Mouse (Mus musculus) heart, embryonic 10.5 days (tissue): ENCODE data around the gene Hemk1. TPM values are rescaled to one million over a fixed set of nuclear protein-coding genes. Genes with fewer than 3 reads are reported as not detected.

Experiments
- DNase-seq: peaks from one replicate; pipeline ENCODE4 v3.0.0-alpha.2; 2017; ENCODE audit warnings: low spot score
- H3K27ac ChIP-seq: fragments of 300-500 bp; sonication (generic); 2 replicates; pipeline ENCODE4 v1.5.1; 2016; ENCODE audit warnings: mild to moderate bottlenecking
- H3K27me3 ChIP-seq: fragments of 300-500 bp; sonication (generic); 2 replicates; pipeline ENCODE4 v1.6.1; 2016; ENCODE audit warnings: mild to moderate bottlenecking; ENCODE audit not compliant: poor library complexity, insufficient read depth, severe bottlenecking
- H3K36me3 ChIP-seq: fragments of 300-500 bp; sonication (generic); 2 replicates; pipeline ENCODE4 v1.6.1; 2016; ENCODE audit warnings: mild to moderate bottlenecking, moderate library complexity
- H3K4me1 ChIP-seq: fragments of 300-500 bp; sonication (generic); 2 replicates; pipeline ENCODE4 v1.6.1; 2016; ENCODE audit warnings: mild to moderate bottlenecking
- H3K4me3 ChIP-seq: fragments of 300-500 bp; sonication (generic); 2 replicates; pipeline ENCODE4 v1.5.1; 2016; ENCODE audit warnings: mild to moderate bottlenecking, moderate library complexity
- H3K9me3 ChIP-seq: fragments of 300-500 bp; sonication (generic); 2 replicates; pipeline ENCODE4 v1.6.1; 2016; ENCODE audit warnings: mild to moderate bottlenecking, moderate library complexity
- WGBS: fragments of 180-500 bp; shearing (Covaris S2); methylation state at CpG from one replicate; pipeline ENCODE4 v1.1.7; 2016; 5-methylcytosine and 5-hydroxymethylcytosine counted together
- polyA plus RNA-seq: library from polyadenylated mRNA; unstranded; fragments of >200 nt; fragmentation: Nextera tagmentation; extraction: Ambion mirVana; gene quantifications from 2 replicates; pipeline ENCODE4 v1.2.1, GENCODE M21; 2016

The Hemk1 gene
- polyA plus RNA-seq, 1 experiment from 2014 or later: 13.4 TPM

DNA sequence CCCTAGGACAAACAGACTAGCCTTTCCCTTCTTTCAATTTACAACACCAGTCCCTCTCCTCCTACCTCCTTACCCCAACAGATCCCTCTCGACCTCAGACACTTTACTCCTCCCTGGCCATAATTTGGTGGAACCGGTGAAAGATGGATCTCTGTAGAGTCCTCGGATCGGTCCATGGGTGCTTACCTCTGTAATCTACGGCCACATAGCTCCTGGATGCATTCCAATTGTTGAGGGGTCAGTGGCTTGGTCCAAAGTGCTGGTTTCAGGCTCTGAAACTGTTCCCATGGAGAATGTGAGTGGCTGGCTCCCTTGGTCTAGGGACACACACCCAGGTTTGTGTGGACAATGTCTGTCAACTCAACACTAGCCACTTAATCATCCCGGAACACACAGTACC is 1.8 kb downstream of the Hemk1 start:
- no peak for DNase-seq
- Histone ChIP-seq H3K4me3 (no peak overlapping the region), H3K27me3 (peaks cover 4% of the 10 kb centered on the region), H3K4me1 (peaks cover 17% of the 10 kb centered on the region), H3K36me3 (peaks cover 13% of the 10 kb centered on the region; the same call in 1 of the 2 replicates), H3K9me3 (no peaks in the 10 kb centered on the region), H3K27ac (no peak overlapping the region)
- 83% methylated on average over 6 of the region's 6 CpGs for WGBS

DNA sequence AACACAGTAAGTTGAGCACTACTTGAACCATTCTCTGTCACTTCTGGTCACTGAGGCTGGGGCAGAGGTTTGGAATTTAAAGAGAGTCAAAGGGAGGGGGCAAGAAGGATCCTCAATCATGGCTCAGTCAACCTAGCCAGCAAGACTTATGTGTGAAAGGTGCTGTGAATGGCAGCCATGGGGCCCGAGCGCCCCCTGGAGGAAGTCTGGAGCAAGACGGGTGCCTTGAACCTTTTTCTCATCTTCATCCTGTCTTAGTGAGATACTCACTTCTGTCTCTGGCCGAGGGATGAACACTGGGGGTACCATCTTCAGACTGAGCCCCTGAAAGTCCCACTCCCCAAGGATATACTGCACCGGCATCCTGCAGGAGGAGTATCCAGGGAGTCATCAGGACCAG is 2.2 kb downstream of the Hemk1 start:
- 10% methylated on average over 5 of the region's 5 CpGs for WGBS
- H3K36me3 ChIP-seq: peaks cover 13% of the 10 kb centered on the region; the same call in 1 of the 2 replicates
- H3K27ac ChIP-seq: no peak overlapping the region
- H3K27me3 ChIP-seq: no peaks in the 10 kb centered on the region; the same call in 1 of the 2 replicates
- no peak overlapping the region for H3K4me3 ChIP-seq
- DNase-seq: peak; percentile 90
- H3K4me1 ChIP-seq: peaks cover 15% of the 10 kb centered on the region
- no peaks in the 10 kb centered on the region for H3K9me3 ChIP-seq

DNA sequence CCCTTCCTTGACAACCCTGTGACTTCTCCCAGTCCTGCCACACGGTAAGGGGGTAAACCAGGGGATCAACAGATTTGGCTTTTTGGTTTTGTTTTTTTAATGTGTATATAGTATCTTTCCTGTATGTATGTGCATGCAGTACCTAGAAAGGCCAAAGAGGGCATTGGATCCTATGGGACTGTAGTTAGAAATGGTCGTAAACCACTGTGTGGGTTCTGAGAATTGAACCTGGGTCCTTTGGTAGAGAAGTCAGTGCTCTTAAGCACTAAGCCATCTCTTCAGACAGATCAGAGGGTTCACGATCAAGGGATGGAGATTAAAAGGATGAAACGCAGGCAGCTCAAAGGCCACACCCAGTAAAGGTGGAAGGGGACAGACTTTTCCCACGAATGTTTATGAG is 3.1 kb downstream of the Hemk1 start:
- no peak for DNase-seq
- peaks cover 13% of the 10 kb centered on the region; the same call in 1 of the 2 replicates for H3K36me3 ChIP-seq
- no peaks in the 10 kb centered on the region for H3K9me3 ChIP-seq
- H3K4me1 ChIP-seq: peaks cover 14% of the 10 kb centered on the region
- no peak overlapping the region for H3K27ac ChIP-seq
- H3K27me3 ChIP-seq: no peaks in the 10 kb centered on the region
- no peak overlapping the region for H3K4me3 ChIP-seq
- WGBS: 87% methylated on average over 5 of the region's 5 CpGs

DNA sequence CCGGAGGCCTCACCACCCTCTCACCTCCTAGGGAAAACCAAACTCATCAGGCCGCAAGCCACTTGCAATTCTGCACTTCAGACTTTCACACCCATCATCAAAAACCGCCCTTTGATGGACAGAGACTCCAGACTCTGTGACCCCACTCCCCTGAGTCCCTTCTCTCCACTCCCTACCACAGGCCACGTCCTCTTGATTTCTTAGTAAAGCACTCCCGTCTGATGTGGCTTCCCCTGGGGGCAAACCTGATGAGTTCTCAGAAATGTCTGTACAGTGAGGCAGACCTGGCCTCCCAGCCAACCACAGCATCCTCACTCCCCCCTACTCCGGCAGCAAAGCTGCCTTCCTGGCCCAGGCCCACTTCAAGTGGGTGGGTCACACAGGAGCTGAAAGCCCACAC is 3.8 kb downstream of the Hemk1 start:
- Histone ChIP-seq H3K27me3 (no peaks in the 10 kb centered on the region), H3K27ac (no peak overlapping the region), H3K4me3 (no peak overlapping the region), H3K4me1 (peaks cover 14% of the 10 kb centered on the region), H3K9me3 (no peaks in the 10 kb centered on the region), H3K36me3 (peaks cover 13% of the 10 kb centered on the region; the same call in 1 of the 2 replicates)
- 82% methylated on average over 6 of the region's 6 CpGs for WGBS
- DNase-seq: no peak

DNA sequence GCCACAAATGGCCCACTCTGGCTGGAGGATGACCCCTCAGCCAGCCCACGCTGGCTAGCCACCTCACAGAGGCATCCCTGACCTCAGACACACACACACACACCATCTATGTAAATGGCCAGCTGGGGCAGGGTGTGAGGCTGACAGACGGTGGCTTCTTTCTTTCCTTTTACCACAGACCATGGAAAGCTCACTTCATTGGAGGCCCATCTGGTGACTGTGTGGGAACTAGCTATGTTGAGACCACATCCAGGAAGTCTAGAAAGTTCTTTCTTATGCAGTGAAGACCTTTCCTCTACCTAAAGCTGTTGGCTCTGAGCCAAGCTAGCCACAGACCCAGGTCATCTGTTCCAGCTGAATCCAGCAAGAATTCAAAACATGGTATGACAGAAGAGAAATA is 4.5 kb downstream of the Hemk1 start:
- Histone ChIP-seq H3K9me3 (no peaks in the 10 kb centered on the region), H3K4me3 (no peak overlapping the region), H3K4me1 (peaks cover 11% of the 10 kb centered on the region), H3K36me3 (peaks cover 13% of the 10 kb centered on the region; the same call in 1 of the 2 replicates), H3K27ac (no peak overlapping the region), H3K27me3 (no peaks in the 10 kb centered on the region)
- DNase-seq: no peak
- 63% methylated on average over 2 of the region's 2 CpGs for WGBS

DNA sequence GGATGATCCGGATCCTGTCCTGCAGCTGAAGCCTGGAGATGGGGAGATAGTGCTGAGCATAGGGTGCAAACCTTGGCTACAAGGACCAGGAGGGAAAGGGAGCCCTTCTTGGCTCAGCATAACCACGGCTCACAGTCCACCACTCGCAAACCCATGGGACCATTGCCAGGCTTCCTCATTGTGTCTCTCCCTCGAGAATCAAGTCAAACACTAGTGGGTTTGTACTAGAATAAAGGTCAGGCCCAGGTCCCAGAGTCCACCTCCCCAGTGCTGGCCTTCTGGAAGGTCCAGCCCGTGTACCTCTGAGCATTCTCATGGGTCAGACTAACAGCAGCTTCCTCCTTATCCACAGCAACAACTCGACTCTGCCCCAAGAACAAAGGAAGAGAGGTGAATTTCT is 7.4 kb downstream of the Hemk1 start:
- H3K36me3 ChIP-seq: peaks cover 17% of the 10 kb centered on the region; the same call in 1 of the 2 replicates
- no peaks in the 10 kb centered on the region for H3K4me1 ChIP-seq
- H3K27ac ChIP-seq: no peak overlapping the region
- no peak for DNase-seq
- no peaks in the 10 kb centered on the region for H3K27me3 ChIP-seq
- no peaks in the 10 kb centered on the region for H3K9me3 ChIP-seq
- WGBS: 72% methylated on average over 6 of the region's 6 CpGs
- H3K4me3 ChIP-seq: no peak overlapping the region

DNA sequence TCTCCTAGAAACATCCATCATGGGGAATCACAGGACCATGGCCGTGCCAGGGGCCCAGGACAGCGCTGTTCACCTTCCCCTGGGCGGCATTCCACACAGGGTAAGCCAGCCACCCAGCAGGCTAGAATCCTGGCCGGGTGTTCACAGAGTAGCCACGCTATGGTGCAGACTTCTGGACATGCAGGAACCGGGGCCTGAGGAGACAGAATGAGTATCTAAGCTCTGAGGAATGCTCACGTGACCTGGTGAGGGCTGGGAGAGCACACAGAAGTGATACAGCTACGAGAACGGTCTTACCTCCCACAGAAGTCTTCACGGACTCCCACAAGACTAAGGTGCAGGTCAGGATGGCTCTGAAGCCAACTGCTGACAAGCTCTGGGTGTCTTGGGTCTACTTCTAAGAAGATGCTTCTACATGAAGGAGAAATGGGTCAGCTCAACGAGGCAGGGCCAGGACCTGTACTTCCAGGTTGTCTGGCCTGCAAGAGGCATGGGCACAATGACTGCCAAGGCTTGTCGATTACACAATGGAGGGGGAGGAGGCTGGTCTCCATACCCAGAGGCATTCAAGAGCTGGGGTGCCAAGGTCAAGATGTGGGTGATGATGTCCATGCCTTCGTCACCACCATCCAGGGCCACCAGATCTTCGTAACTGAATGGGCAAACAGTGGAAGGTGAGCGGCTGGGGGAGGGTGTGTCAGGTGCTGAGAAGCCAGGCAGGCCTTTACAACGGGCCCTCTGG is 10.1 kb downstream of the Hemk1 start:
- Histone ChIP-seq H3K27ac (no peak overlapping the region), H3K36me3 (peaks cover 13% of the 10 kb centered on the region; the same call in 1 of the 2 replicates), H3K9me3 (no peaks in the 10 kb centered on the region), H3K27me3 (no peaks in the 10 kb centered on the region), H3K4me3 (no peak overlapping the region), H3K4me1 (peaks cover 8% of the 10 kb centered on the region)
- WGBS: 82% methylated on average over 16 of the region's 16 CpGs
- DNase-seq: no peak

DNA sequence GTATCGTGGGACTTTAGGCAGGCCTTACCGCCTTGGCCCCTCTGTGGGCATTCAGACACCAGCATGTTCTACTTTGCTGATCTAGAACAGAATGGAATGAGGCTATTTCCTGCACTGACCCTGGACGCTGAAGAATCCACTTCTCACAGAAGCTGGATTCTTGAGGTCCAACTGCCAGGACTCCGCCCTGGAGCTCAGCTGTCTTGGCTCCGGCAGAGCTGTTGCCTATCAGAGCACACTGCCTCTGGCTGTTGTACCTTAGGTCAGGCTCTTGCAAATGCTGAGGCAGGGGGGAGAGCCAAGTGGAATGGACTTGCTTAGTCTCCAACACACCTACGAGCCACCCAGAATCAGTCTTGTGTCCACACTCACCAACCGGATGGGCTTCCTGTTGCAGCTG is 12.2 kb downstream of the Hemk1 start:
- no peak for DNase-seq
- WGBS: 73% methylated on average over 7 of the region's 7 CpGs
- Histone ChIP-seq H3K4me1 (peaks cover 12% of the 10 kb centered on the region), H3K9me3 (no peaks in the 10 kb centered on the region), H3K36me3 (0 out of 2 replicates have a peak, but pooled peaks cover 5% of the 10 kb centered on the region), H3K27ac (no peak overlapping the region), H3K4me3 (no peak overlapping the region), H3K27me3 (no peaks in the 10 kb centered on the region)

DNA sequence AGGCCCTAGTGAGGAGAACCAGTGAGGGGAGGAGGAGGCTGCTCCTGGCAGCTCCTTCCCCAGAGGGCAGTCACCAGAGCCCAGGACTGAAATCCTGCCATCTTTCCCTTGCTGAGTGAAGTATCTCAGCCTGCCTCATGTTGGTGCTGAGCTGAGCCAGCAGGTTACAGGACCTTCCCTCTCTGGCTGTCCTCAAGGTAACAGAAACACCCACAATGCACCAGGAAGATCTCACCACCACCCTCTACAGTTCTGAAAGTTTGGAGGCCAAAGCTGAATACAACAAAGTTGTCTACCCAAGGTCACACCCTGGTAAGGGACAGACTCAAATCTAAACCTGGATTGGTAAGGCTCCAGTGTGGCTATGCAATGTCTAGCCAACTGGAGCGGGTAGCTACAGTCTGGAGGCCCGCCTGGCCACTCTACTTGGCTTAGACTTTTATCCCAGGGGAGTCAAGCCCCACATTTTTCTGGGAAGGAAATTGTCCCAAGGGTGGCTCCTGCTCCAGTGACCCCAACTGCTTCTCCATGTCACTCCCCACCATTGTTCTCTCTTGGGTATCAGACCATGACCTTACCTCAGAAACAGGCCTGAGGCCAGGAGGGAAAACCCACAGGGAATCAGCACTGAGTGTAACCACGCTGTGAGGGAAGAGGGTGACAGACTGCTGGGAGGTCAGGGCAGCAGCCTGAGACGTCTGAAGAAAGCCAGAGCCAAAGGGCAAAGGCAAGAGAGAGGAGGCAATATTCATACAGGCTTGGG is 13.2 kb downstream of the Hemk1 start:
- Histone ChIP-seq H3K27me3 (no peaks in the 10 kb centered on the region), H3K4me3 (no peak overlapping the region), H3K36me3 (0 out of 2 replicates have a peak, but pooled peaks cover 5% of the 10 kb centered on the region), H3K4me1 (peaks cover 12% of the 10 kb centered on the region), H3K27ac (no peak overlapping the region), H3K9me3 (no peaks in the 10 kb centered on the region)
- no peak for DNase-seq
- 66% methylated on average over 4 of the region's 4 CpGs for WGBS

DNA sequence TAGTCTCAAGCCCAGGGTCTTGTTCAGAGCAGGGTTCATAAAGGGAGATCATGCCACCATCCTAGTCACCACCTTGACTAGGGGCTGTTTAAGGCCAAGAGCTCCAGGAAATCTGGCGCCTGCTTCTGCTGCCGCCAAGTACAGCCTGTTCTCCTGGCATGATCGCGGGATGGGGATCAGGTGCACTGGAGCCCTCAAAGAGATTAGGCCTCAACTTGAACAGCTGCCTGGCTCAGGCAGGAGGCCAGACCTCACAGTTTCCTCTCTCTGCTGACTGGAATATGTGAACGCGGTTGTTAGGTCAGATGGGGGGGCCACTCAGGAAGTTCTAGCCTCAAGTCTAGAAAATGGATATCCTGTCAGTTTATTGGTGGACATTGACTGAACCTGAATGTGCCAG is 14.6 kb downstream of the Hemk1 start:
- Histone ChIP-seq H3K4me1 (peaks cover 12% of the 10 kb centered on the region), H3K4me3 (no peak overlapping the region), H3K27ac (no peak overlapping the region; the same call in 1 of the 2 replicates), H3K27me3 (no peaks in the 10 kb centered on the region), H3K36me3 (0 out of 2 replicates have a peak, but pooled peaks cover 4% of the 10 kb centered on the region), H3K9me3 (no peaks in the 10 kb centered on the region)
- WGBS: 74% methylated on average over 6 of the region's 6 CpGs
- DNase-seq: no peak

DNA sequence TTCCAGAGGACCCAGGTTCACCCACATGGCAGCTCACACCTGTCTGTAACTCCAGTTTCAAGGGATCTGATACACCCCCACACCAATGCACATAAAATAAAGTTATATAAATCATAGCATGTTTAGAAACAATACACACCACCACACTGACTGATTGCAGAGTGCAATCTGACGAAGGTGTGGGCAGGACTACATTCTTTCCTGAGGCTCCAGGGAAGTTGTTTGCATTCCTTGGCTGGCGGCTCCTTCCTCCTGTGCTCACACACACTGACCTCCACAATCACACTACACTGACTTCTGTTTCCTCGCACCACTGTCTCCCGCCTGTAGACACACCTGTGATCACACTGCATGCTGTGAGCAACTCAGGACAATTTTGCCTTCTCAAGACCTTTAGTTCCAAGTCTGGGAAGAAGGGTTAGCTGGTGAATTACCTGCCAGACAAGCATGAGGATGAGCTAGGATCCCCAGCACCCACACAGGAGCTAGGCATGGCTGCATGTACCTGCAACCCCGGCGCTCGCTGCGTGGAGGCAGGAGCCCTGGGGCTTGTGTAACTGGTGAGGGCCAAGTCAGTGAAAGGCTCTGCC is 15.6 kb downstream of the Hemk1 start:
- no peaks in the 10 kb centered on the region for H3K9me3 ChIP-seq
- peaks cover 12% of the 10 kb centered on the region for H3K4me1 ChIP-seq
- no peaks in the 10 kb centered on the region for H3K27me3 ChIP-seq
- H3K27ac ChIP-seq: peak overlapping the region; percentile 9; the same call in 1 of the 2 replicates
- WGBS: 74% methylated on average over 8 of the region's 8 CpGs
- DNase-seq: no peak
- no peaks in the 10 kb centered on the region for H3K36me3 ChIP-seq
- H3K4me3 ChIP-seq: no peak overlapping the region

DNA sequence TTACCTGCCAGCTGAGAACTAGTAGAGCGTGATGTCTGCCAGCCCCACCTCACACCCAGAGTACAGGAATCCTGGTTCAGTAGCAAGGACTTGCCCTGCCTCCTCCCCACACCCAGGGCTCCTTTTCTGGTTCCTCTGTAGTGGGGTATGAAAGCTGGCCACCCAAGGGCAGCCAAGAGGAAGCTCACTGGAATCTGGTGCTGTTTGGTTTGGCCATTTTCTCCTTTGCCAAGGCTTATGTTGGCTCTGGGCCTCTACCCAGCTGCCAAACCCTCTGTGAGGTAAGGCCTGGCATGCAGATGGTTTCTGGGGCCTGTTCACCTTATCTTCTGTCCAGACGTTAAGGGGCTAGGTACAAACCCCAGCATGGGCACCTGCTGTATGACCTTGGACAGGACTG is 22.4 kb downstream of the Hemk1 start:
- peaks cover 7% of the 10 kb centered on the region; the same call in 1 of the 2 replicates for H3K4me1 ChIP-seq
- 71% methylated on average over 2 of the region's 2 CpGs for WGBS
- H3K9me3 ChIP-seq: no peaks in the 10 kb centered on the region
- no peaks in the 10 kb centered on the region for H3K36me3 ChIP-seq
- DNase-seq: no peak
- no peak overlapping the region for H3K27ac ChIP-seq
- no peaks in the 10 kb centered on the region for H3K27me3 ChIP-seq
- H3K4me3 ChIP-seq: no peak overlapping the region

DNA sequence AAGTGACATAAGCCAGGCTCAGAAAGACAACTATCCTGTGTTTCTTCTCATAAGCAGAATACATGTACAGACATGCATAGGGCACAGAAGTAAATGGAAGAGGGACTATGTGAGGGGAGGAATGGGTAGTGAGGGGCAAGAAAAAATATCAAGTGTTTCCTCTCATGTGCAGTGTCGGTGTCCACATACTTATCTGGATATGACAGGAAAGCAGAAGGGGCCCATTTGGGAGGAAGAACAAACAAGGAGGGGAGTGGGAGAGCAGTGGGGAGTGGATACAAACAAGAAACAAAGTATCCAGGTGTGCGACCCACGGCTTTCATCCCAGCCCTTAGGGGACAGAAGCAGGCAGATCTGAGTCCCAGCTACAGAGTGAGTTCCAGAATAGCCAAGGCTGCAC is 24.2 kb downstream of the Hemk1 start:
- Histone ChIP-seq H3K9me3 (no peaks in the 10 kb centered on the region), H3K36me3 (no peaks in the 10 kb centered on the region), H3K4me3 (no peak overlapping the region), H3K4me1 (peaks cover 18% of the 10 kb centered on the region; the same call in 1 of the 2 replicates), H3K27ac (no peak overlapping the region), H3K27me3 (no peaks in the 10 kb centered on the region)
- no peak for DNase-seq
- 73% methylated on average over 3 of the region's 3 CpGs for WGBS
